Mouse (Mus musculus) c-Kit-positive CD71-positive TER-119-positive erythroid progenitor cells, embryonic 14.5 days (primary cell): ENCODE data around the gene Zfp106.
A peak's percentile ranks its signal among the peaks of the same experiment; 100 is the strongest.
"Not testable (repeated sequence)": the region's sequence is repeated elsewhere in the genome, so short reads cannot be mapped to it uniquely, and the experiment has no call there.

ENCODE experiments used
- DNase-seq: peaks from one replicate; pipeline ENCODE4 v3.0.0-alpha.2; 2013; ENCODE audit warnings: low spot score

Gene Zfp106

GRCm38 (mm10) chr2:120563235-120563990, at the start of gene Zfp106:
Gene Zfp106, minus strand, starts transcription at chr2:120563843.
- peak; percentile 78 for DNase-seq

- peak; percentile 87 for DNase-seq
These were observed 45.4 kb upstream of the Zfp106 start, which contains the start of the genes Haus2 and Lrrc57 for GRCm38 (mm10) chr2:120608830-120609723. Gene Haus2, plus strand, starts transcription at chr2:120609383. Gene Lrrc57, minus strand, starts transcription at chr2:120609520.

GRCm38 (mm10) chr2:120606021-120606690, 42.5 kb upstream of the Zfp106 start:
- no peak for DNase-seq

- DNase-seq, result no peak
These were observed 35.9 kb upstream of the Zfp106 start for GRCm38 (mm10) chr2:120599506-120599905.

GRCm38 (mm10) chr2:120597734-120598133, 34.1 kb upstream of the Zfp106 start:
- no peak for DNase-seq

GRCm38 (mm10) chr2:120592227-120592626, 28.6 kb upstream of the Zfp106 start:
- no peak for DNase-seq

- no peak for DNase-seq
These were observed 26.1 kb upstream of the Zfp106 start for GRCm38 (mm10) chr2:120589759-120590158.

GRCm38 (mm10) chr2:120578286-120578685, 14.6 kb upstream of the Zfp106 start:
- DNase-seq, result peak; percentile 32

- no peak for DNase-seq
These were observed 14.2 kb upstream of the Zfp106 start for GRCm38 (mm10) chr2:120577799-120578198.

- no peak for DNase-seq
These were observed 12.3 kb upstream of the Zfp106 start for GRCm38 (mm10) chr2:120575978-120576377.

GRCm38 (mm10) chr2:120575121-120575520, 11.5 kb upstream of the Zfp106 start:
- no peak for DNase-seq

- DNase-seq, result not testable (repeated sequence)
These were observed 8.5 kb upstream of the Zfp106 start for GRCm38 (mm10) chr2:120572161-120572560.

- DNase-seq, result no peak
These were observed 7.4 kb upstream of the Zfp106 start for GRCm38 (mm10) chr2:120571081-120571480.

- DNase-seq, result peak; percentile 35
These were observed 4.2 kb upstream of the Zfp106 start for GRCm38 (mm10) chr2:120567798-120568320.

- DNase-seq, result peak; percentile 90
These were observed 3.5 kb upstream of the Zfp106 start, which contains the start of gene Snap23 for GRCm38 (mm10) chr2:120566886-120567797. Gene Snap23, plus strand, starts transcription at chr2:120567671.

- peak; percentile 42 for DNase-seq
These were observed 1.7 kb upstream of the Zfp106 start for GRCm38 (mm10) chr2:120565363-120565762.

- not testable (repeated sequence) for DNase-seq
These were observed 1.0 kb upstream of the Zfp106 start for GRCm38 (mm10) chr2:120564548-120565188.

GRCm38 (mm10) chr2:120562859-120563234, 796 bp downstream of the Zfp106 start:
- DNase-seq, result no peak

- DNase-seq, result no peak
These were observed 2.1 kb downstream of the Zfp106 start for GRCm38 (mm10) chr2:120561524-120561923.

- no peak for DNase-seq
These were observed 4.8 kb downstream of the Zfp106 start for GRCm38 (mm10) chr2:120558813-120559212.
